Mouse (Mus musculus) E14TG2a.4 (cell line): ENCODE results near the gene Tbx4.

Experiments
- H3K27me3 ChIP-seq: 2 replicates; pipeline ENCODE4 v1.6.1; 2014; ENCODE audit warnings: low read length, control low read depth; ENCODE audit not compliant: insufficient read depth
- H3K36me3 ChIP-seq: 2 replicates; pipeline ENCODE4 v1.6.1; 2014; ENCODE audit warnings: low read length, control low read depth; ENCODE audit not compliant: insufficient read depth
- H3K4me1 ChIP-seq: replicated peaks from 2 replicates; pipeline ENCODE4 v1.6.1; 2014; ENCODE audit warnings: low read depth, low read length, control low read depth
- H3K4me3 ChIP-seq: replicated peaks from 2 replicates; pipeline ENCODE4 v1.5.1; 2014; ENCODE audit warnings: mild to moderate bottlenecking, low read length
- H3K9me3 ChIP-seq: 2 replicates; pipeline ENCODE4 v1.6.1; 2014; ENCODE audit warnings: low read length, control low read depth
- CTCF ChIP-seq: conservative IDR thresholded peaks from 2 replicates; pipeline ENCODE4 v1.5.1; 2014; ENCODE audit warnings: low read length
- NANOG ChIP-seq: IDR thresholded peaks from 2 replicates; pipeline ENCODE4 v1.6.1; 2014; ENCODE audit warnings: borderline replicate concordance, low read length, mixed read lengths
- POU5F1 ChIP-seq: IDR thresholded peaks from 2 replicates; pipeline ENCODE4 v1.6.1; 2014; ENCODE audit warnings: low read length, borderline replicate concordance

Gene Tbx4

DNA sequence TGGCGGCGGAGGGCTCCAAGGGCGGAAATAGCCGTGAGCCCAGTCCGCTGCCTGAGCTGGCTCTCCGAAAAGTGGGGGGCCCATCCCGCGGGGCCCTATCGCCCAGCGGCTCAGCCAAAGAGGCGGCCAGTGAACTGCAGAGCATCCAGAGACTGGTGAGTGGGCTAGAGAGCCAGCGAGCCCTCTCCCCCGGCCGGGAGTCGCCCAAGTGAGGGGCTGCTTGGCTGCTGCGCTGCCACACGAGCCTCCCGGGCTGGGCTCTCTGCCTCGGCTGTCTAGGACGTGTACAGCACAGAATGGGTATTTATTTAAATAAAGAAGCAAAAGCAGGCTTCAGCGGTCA is 45.4 kb upstream of the Tbx4 start:
- H3K36me3 ChIP-seq = no peaks in the 10 kb centered on the region
- peak overlapping the region; percentile 56 for H3K4me3 ChIP-seq
- no peaks in the 10 kb centered on the region for H3K9me3 ChIP-seq
- TF ChIP-seq NANOG (no peak), CTCF (no peak), POU5F1 (no peak)
- peaks cover 53% of the 10 kb centered on the region for H3K4me1 ChIP-seq
- peaks cover 99% of the 10 kb centered on the region for H3K27me3 ChIP-seq

DNA sequence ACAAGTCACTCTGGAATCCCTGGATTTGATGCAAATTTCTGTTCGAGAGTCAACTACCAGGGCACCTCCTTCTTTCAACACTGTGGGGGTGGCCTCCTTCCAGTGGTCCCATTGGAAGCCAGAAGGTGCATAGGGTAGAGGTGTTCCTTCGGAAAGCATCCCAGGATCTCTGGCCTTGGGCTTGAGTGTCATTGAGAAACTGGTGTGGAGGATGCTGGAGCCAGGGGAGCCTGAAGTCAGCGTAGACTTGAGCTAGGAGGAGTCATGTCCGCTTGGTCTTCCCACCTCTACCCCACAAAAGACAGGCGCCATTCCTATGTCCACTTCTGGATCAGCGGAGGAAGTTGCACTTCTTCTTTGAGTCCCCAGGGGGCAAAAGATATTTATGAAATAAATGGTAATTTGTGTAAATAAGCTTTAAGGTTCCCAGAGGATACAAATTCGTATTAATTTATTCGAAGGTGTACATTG is 45.0 kb upstream of the Tbx4 start:
- no peaks in the 10 kb centered on the region for H3K36me3 ChIP-seq
- peaks cover 49% of the 10 kb centered on the region for H3K4me1 ChIP-seq
- no peaks in the 10 kb centered on the region for H3K9me3 ChIP-seq
- TF ChIP-seq CTCF = peak; percentile 19; the same call in 1 of the 2 replicates
- no peak for TF ChIP-seq NANOG
- peaks cover 99% of the 10 kb centered on the region for H3K27me3 ChIP-seq
- peak overlapping the region; percentile 73 for H3K4me3 ChIP-seq

DNA sequence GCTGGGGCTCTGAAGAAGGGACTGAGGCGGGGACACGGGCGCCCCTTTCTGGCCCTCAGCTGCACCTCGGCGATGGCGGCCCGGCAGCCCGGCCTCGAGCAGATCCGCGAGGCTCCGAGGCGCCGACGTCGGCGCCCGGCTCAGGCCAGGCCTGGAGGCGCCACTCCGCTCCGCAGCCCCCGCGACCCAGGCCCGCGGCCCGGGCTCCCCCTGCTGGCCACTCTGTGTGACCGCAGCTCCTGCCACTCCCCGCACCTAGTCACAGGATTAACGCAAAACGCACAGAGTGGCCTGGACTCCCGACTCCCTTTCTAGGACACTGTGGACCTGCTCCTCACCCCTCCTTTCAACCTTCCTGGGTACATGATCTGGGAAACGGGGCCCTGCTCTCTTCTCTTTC is 44.2 kb upstream of the Tbx4 start:
- no peaks in the 10 kb centered on the region for H3K36me3 ChIP-seq
- H3K9me3 ChIP-seq = no peaks in the 10 kb centered on the region
- H3K4me1 ChIP-seq = peaks cover 44% of the 10 kb centered on the region
- peak; percentile 19 for TF ChIP-seq CTCF
- TF ChIP-seq NANOG = no peak
- H3K4me3 ChIP-seq = peak overlapping the region; percentile 73
- peaks cover 99% of the 10 kb centered on the region for H3K27me3 ChIP-seq

DNA sequence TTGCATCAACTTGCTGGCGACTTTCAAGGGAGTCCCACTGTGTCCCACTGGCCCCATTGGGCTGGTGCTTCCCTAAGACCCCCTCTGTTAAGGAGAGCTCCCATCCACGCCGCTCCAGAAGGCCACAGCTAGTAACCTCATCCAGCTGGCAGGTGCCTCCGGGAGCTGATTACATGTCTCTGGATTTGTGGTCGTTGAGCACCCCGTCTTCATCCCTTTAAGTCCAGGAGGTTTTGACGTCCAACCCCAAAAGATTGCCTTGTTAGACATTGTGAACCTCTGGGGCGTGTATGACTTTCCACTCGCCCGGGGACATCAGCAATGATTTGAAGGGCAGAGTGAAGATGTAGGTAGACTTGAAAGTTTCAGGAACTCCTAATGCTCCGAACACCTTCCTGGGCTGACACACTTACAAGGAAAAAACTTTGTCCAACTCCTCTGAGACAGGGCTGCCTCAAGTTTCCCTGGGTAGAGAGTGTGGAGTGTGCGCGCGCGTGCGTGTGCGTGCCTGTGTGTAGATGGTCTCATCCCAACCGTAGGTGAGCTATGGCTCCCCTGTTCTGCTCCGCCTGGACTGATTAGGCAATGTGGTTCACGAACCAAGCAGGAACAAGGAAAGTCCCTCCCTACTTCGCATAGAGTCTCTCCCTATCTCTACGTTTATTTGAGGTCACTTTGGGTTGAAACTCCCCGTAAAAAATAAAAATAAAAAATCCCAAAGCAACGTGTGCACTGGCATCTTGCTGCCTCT is 43.5 kb upstream of the Tbx4 start:
- no peaks in the 10 kb centered on the region for H3K36me3 ChIP-seq
- H3K4me1 ChIP-seq = peaks cover 37% of the 10 kb centered on the region
- no peak for TF ChIP-seq NANOG
- no peak for TF ChIP-seq POU5F1
- TF ChIP-seq CTCF = no peak
- H3K9me3 ChIP-seq = no peaks in the 10 kb centered on the region
- peaks cover 95% of the 10 kb centered on the region for H3K27me3 ChIP-seq
- peak overlapping the region; percentile 82 for H3K4me3 ChIP-seq

DNA sequence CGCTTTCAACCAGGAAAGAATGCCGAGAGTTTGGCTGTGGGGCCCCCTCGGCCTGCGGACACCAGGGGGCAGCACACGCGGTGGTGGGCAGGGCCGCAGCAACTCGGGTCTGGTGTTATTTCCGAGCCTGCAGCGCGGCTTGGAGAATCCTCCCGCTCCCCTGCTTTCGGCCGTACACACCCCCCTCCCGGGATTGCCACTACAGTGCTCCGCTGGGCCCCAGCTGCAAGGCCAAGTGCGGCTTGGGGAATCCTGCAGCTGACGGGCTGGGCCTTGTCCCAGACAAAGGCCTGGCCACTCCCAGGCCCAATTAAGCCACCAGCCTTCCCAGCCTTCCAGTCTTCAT is 42.9 kb upstream of the Tbx4 start:
- Histone ChIP-seq H3K27me3 (peaks cover 95% of the 10 kb centered on the region), H3K4me3 (peak overlapping the region; percentile 82), H3K4me1 (peaks cover 38% of the 10 kb centered on the region), H3K9me3 (no peaks in the 10 kb centered on the region), H3K36me3 (no peaks in the 10 kb centered on the region)
- TF ChIP-seq POU5F1 = no peak
- no peak for TF ChIP-seq NANOG
- TF ChIP-seq CTCF = peak; percentile 60

DNA sequence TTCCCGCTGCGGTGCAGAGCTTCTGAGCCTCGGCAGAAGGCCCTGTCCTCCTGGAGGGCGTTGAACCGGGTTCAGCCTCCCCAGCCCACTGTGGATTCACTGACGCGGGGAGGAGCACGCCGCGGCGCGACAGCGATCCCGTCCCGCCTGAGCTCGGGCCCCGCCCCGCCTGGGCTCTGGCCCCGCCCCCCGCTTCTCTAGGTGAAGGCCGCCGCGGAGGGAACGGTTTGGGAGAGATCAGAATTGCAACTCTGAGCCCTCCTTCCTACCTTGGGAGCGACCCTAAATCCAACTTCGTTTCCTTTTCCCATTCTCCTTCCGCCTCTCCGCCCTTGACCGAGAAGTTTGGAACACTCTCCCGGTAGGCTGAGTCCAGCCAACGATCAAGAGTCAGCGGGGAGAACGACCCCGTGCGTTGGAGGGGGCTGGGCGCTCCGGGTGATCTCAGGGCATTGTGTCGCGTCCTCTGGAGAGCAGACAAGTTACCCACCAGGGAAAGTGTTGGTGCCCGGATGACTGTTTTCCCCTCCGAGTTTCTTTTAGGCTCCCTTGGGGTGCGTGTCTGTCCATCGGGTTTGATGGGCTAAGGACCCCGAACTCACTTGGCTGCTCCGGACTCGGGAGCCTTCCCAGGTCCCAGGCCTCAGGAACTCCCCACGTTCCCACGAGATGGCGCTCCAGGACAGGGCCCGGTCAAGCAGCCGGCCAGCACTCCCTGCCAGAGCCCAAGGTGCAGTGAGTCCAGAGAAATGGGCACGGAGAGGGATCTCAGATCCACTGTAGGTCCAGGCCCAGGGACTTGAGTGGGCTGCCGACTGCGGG is 41.9 kb upstream of the Tbx4 start:
- Histone ChIP-seq H3K4me1 (peaks cover 45% of the 10 kb centered on the region), H3K4me3 (peak overlapping the region; percentile 82), H3K27me3 (peaks cover 91% of the 10 kb centered on the region), H3K9me3 (no peaks in the 10 kb centered on the region), H3K36me3 (no peaks in the 10 kb centered on the region)
- TF ChIP-seq NANOG (no peak), POU5F1 (no peak), CTCF (peak; percentile 61)

DNA sequence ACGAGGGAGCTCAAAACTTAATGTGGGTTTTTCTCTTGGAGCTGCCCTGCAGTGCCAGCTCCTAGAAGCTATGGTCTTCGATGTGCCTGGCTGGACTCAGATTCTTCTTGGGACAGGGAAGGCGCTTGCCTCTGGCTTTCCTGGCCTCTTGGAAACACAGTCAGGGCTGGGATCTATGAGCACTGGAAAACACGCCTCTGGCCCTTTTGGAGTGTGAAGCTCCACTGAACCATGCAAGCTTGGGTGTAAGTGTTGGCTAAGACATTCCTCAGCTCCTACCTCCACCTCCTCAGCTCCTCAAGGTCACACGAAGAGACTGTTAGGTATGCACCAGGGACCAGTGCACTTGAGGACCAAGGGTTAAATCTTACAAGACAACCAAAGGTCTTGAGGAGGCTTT is 41.3 kb upstream of the Tbx4 start:
- H3K27me3 ChIP-seq = peaks cover 88% of the 10 kb centered on the region
- H3K4me3 ChIP-seq = peak overlapping the region; percentile 82
- TF ChIP-seq POU5F1 (no peak), CTCF (no peak), NANOG (no peak)
- H3K9me3 ChIP-seq = no peaks in the 10 kb centered on the region
- H3K4me1 ChIP-seq = peaks cover 45% of the 10 kb centered on the region
- H3K36me3 ChIP-seq = no peaks in the 10 kb centered on the region

DNA sequence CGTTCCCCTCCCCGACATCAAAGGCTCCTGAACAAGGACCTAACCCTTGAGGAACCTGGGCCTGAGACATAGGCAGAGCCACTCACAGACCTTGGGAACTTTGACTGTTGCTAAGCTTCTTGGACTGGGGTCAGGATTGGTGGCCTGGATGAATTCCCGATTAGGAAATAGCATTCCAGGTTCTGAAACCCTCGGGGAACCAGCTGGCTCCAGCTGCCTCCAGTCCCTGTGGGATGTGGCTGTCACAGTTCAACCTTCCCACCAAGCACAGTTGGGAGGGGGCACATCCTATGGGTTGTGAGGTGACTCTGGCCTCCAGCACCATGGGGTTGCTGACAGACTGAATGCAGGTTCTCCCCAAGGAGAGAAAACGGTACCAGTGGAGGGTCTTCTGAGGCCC is 40.3 kb upstream of the Tbx4 start:
- Histone ChIP-seq H3K36me3 (no peaks in the 10 kb centered on the region), H3K4me1 (peaks cover 44% of the 10 kb centered on the region), H3K27me3 (peaks cover 83% of the 10 kb centered on the region), H3K4me3 (no peak overlapping the region), H3K9me3 (no peaks in the 10 kb centered on the region)
- TF ChIP-seq POU5F1 = no peak
- no peak for TF ChIP-seq CTCF
- TF ChIP-seq NANOG = no peak

DNA sequence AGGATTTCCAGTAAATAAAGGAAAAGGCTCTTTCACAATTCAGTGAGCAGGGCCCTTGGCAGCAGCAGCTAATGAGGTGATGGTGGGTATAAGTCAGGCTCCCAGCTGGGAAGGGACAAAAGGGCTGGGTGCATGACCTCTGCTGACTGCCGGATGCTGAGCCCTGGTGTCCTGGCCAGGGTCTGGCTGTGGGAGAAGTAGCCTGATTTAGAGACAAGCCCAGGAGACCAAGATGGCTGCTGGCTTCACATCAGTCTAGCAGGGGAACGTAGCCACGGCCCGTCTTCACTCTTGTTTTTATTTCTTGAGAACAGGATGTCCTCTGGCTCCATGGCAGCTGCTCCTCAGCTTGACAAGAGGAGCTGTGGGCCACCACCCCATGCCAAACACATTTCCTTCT is 39.7 kb upstream of the Tbx4 start:
- TF ChIP-seq POU5F1 (no peak), NANOG (no peak), CTCF (no peak)
- H3K4me1 ChIP-seq = peaks cover 45% of the 10 kb centered on the region
- H3K36me3 ChIP-seq = no peaks in the 10 kb centered on the region
- no peaks in the 10 kb centered on the region for H3K9me3 ChIP-seq
- peaks cover 77% of the 10 kb centered on the region for H3K27me3 ChIP-seq
- H3K4me3 ChIP-seq = no peak overlapping the region
